Mouse (Mus musculus): ENCODE results near the gene Rora. TPM values are rescaled to one million over a fixed set of nuclear protein-coding genes. Genes with fewer than 3 reads are reported as not detected.

The Rora gene
- polyA plus RNA-seq, 1 experiment from 2014 or later, result 5.0 TPM

- no peak overlapping the region for H3K27ac ChIP-seq
- no peaks in the 10 kb centered on the region for H3K36me3 ChIP-seq
- 0 out of 2 replicates have a peak, but pooled peaks cover 3% of the 10 kb centered on the region for H3K4me1 ChIP-seq
- no peak for DNase-seq (ENCODE audit: low spot score)
- 68% methylated on average over 7 of the region's 7 CpGs for WGBS
- H3K9me3 ChIP-seq, result no peaks in the 10 kb centered on the region
- no peaks in the 10 kb centered on the region for H3K27me3 ChIP-seq (ENCODE audit: insufficient read depth, poor library complexity, severe bottlenecking)
- no peak overlapping the region for H3K4me3 ChIP-seq
These were observed 336.4 kb downstream of the Rora start for GRCm38 (mm10) chr9:68989885-68990449.

GRCm38 (mm10) chr9:68993881-68994280 is 340.3 kb downstream of the Rora start:
- H3K27me3 ChIP-seq (ENCODE audit: insufficient read depth, poor library complexity, severe bottlenecking), result no peaks in the 10 kb centered on the region
- H3K36me3 ChIP-seq, result no peaks in the 10 kb centered on the region
- H3K4me3 ChIP-seq, result no peak overlapping the region
- H3K4me1 ChIP-seq, result no peaks in the 10 kb centered on the region
- no peak for DNase-seq (ENCODE audit: low spot score)
- H3K27ac ChIP-seq, result no peak overlapping the region
- no peaks in the 10 kb centered on the region for H3K9me3 ChIP-seq
- WGBS, result 64% methylated on average over 2 of the region's 2 CpGs

GRCm38 (mm10) chr9:68998961-68999360 is 345.4 kb downstream of the Rora start:
- Histone ChIP-seq H3K4me1 (no peaks in the 10 kb centered on the region), H3K9me3 (no peaks in the 10 kb centered on the region), H3K27ac (no peak overlapping the region), H3K27me3 (ENCODE audit: insufficient read depth, poor library complexity, severe bottlenecking) (no peaks in the 10 kb centered on the region), H3K36me3 (no peaks in the 10 kb centered on the region), H3K4me3 (no peak overlapping the region)
- 88% methylated on average over 9 of the region's 9 CpGs for WGBS
- DNase-seq (ENCODE audit: low spot score), result no peak

- Histone ChIP-seq H3K4me1 (no peaks in the 10 kb centered on the region), H3K27ac (no peak overlapping the region), H3K36me3 (no peaks in the 10 kb centered on the region), H3K9me3 (no peaks in the 10 kb centered on the region), H3K27me3 (ENCODE audit: insufficient read depth, poor library complexity, severe bottlenecking) (no peaks in the 10 kb centered on the region), H3K4me3 (no peak overlapping the region)
- no peak for DNase-seq (ENCODE audit: low spot score)
- 72% methylated on average over 9 of the region's 9 CpGs for WGBS
These were observed 350.9 kb downstream of the Rora start for GRCm38 (mm10) chr9:69004514-69004913.

GRCm38 (mm10) chr9:69006666-69007065 is 353.1 kb downstream of the Rora start:
- Histone ChIP-seq H3K27me3 (ENCODE audit: insufficient read depth, poor library complexity, severe bottlenecking) (no peaks in the 10 kb centered on the region), H3K27ac (no peak overlapping the region), H3K36me3 (no peaks in the 10 kb centered on the region), H3K9me3 (no peaks in the 10 kb centered on the region), H3K4me1 (no peaks in the 10 kb centered on the region), H3K4me3 (no peak overlapping the region)
- DNase-seq (ENCODE audit: low spot score), result no peak
- WGBS, result 77% methylated on average over 3 of the region's 3 CpGs

- no peaks in the 10 kb centered on the region for H3K36me3 ChIP-seq
- H3K27ac ChIP-seq, result no peak overlapping the region
- H3K4me3 ChIP-seq, result no peak overlapping the region
- WGBS, result 67% methylated on average over 2 of the region's 2 CpGs
- H3K4me1 ChIP-seq, result no peaks in the 10 kb centered on the region
- DNase-seq (ENCODE audit: low spot score), result no peak
- H3K9me3 ChIP-seq, result no peaks in the 10 kb centered on the region
- H3K27me3 ChIP-seq (ENCODE audit: insufficient read depth, poor library complexity, severe bottlenecking), result no peaks in the 10 kb centered on the region
These were observed 355.1 kb downstream of the Rora start for GRCm38 (mm10) chr9:69008706-69009105.

- DNase-seq (ENCODE audit: low spot score), result no peak
- Histone ChIP-seq H3K4me1 (no peaks in the 10 kb centered on the region), H3K36me3 (no peaks in the 10 kb centered on the region), H3K9me3 (no peaks in the 10 kb centered on the region), H3K4me3 (no peak overlapping the region), H3K27me3 (ENCODE audit: insufficient read depth, poor library complexity, severe bottlenecking) (no peaks in the 10 kb centered on the region), H3K27ac (no peak overlapping the region)
- WGBS, result 85% methylated on average over 5 of the region's 5 CpGs
These were observed 357.3 kb downstream of the Rora start for GRCm38 (mm10) chr9:69010886-69011285.

GRCm38 (mm10) chr9:69013186-69013715 is 359.7 kb downstream of the Rora start:
- Histone ChIP-seq H3K27ac (no peak overlapping the region), H3K4me1 (no peaks in the 10 kb centered on the region), H3K36me3 (no peaks in the 10 kb centered on the region), H3K27me3 (ENCODE audit: insufficient read depth, poor library complexity, severe bottlenecking) (no peaks in the 10 kb centered on the region), H3K9me3 (no peaks in the 10 kb centered on the region), H3K4me3 (no peak overlapping the region)
- WGBS, result 82% methylated on average over 7 of the region's 7 CpGs
- DNase-seq (ENCODE audit: low spot score), result no peak

- no peak for DNase-seq (ENCODE audit: low spot score)
- Histone ChIP-seq H3K4me3 (no peak overlapping the region), H3K36me3 (no peaks in the 10 kb centered on the region), H3K27ac (no peak overlapping the region), H3K4me1 (no peaks in the 10 kb centered on the region), H3K9me3 (no peaks in the 10 kb centered on the region), H3K27me3 (ENCODE audit: insufficient read depth, poor library complexity, severe bottlenecking) (no peaks in the 10 kb centered on the region)
- WGBS, result 88% methylated on average over 2 of the region's 2 CpGs
These were observed 360.6 kb downstream of the Rora start for GRCm38 (mm10) chr9:69014203-69014602.

- H3K27me3 ChIP-seq (ENCODE audit: insufficient read depth, poor library complexity, severe bottlenecking), result no peaks in the 10 kb centered on the region
- no peak overlapping the region for H3K4me3 ChIP-seq
- WGBS, result 83% methylated on average over 4 of the region's 4 CpGs
- no peaks in the 10 kb centered on the region for H3K36me3 ChIP-seq
- no peak for DNase-seq (ENCODE audit: low spot score)
- H3K4me1 ChIP-seq, result no peaks in the 10 kb centered on the region
- H3K27ac ChIP-seq, result no peak overlapping the region
- no peaks in the 10 kb centered on the region for H3K9me3 ChIP-seq
These were observed 366.8 kb downstream of the Rora start for GRCm38 (mm10) chr9:69020381-69020780.

GRCm38 (mm10) chr9:69021482-69021881 is 367.9 kb downstream of the Rora start:
- Histone ChIP-seq H3K4me3 (no peak overlapping the region), H3K9me3 (no peaks in the 10 kb centered on the region), H3K36me3 (no peaks in the 10 kb centered on the region), H3K27me3 (ENCODE audit: insufficient read depth, poor library complexity, severe bottlenecking) (no peaks in the 10 kb centered on the region), H3K27ac (no peak overlapping the region), H3K4me1 (no peaks in the 10 kb centered on the region)
- DNase-seq (ENCODE audit: low spot score), result no peak
- 70% methylated on average over 1 of the region's 1 CpGs for WGBS

GRCm38 (mm10) chr9:69023314-69023713 is 369.7 kb downstream of the Rora start:
- Histone ChIP-seq H3K4me3 (no peak overlapping the region), H3K27me3 (ENCODE audit: insufficient read depth, poor library complexity, severe bottlenecking) (no peaks in the 10 kb centered on the region), H3K4me1 (no peaks in the 10 kb centered on the region), H3K27ac (no peak overlapping the region), H3K9me3 (no peaks in the 10 kb centered on the region), H3K36me3 (no peaks in the 10 kb centered on the region)
- DNase-seq (ENCODE audit: low spot score), result no peak
- 78% methylated on average over 3 of the region's 3 CpGs for WGBS

GRCm38 (mm10) chr9:69028177-69028576 is 374.6 kb downstream of the Rora start:
- H3K4me1 ChIP-seq, result no peaks in the 10 kb centered on the region
- no peak overlapping the region for H3K27ac ChIP-seq
- no peak for DNase-seq (ENCODE audit: low spot score)
- no peaks in the 10 kb centered on the region for H3K27me3 ChIP-seq (ENCODE audit: insufficient read depth, poor library complexity, severe bottlenecking)
- 62% methylated on average over 4 of the region's 4 CpGs for WGBS
- H3K9me3 ChIP-seq, result no peaks in the 10 kb centered on the region
- H3K4me3 ChIP-seq, result no peak overlapping the region
- H3K36me3 ChIP-seq, result no peaks in the 10 kb centered on the region
